Mouse (Mus musculus): Measurements from ENCODE around the gene Top1. TPM values are rescaled to one million over a fixed set of nuclear protein-coding genes. Genes with fewer than 3 reads are reported as not detected.

Gene Top1
- polyA plus RNA-seq, 1 experiment from 2014 or later = 29.7 TPM

- DNase-seq (ENCODE audit: low spot score) (no peak), ATAC-seq (ENCODE audit: low FRiP score, low TSS enrichment) (no peak)
- Histone ChIP-seq H3K4me2 (replicated peaks; ENCODE audit: low read depth) (no peak overlapping the region), H3K4me3 (ENCODE audit: low read depth, low read length) (no peak overlapping the region), H3K9ac (ENCODE audit: low read length) (no peak overlapping the region), H3K9me3 (ENCODE audit: control insufficient read depth, low read length) (no peaks in the 10 kb centered on the region), H3K36me3 (ENCODE audit: control insufficient read depth, insufficient read depth, low read length) (no peaks in the 10 kb centered on the region), H3K27ac (replicated peaks) (no peak overlapping the region), H3K4me1 (replicated peaks; ENCODE audit: control insufficient read depth, insufficient read depth) (peaks cover 10% of the 10 kb centered on the region; the same call in 1 of the 2 replicates), H3K27me3 (ENCODE audit: control insufficient read depth, insufficient read depth, low read length) (no peaks in the 10 kb centered on the region)
- no peak for TF ChIP-seq CTCF (IDR thresholded peaks at IDR 0.05; ENCODE audit: low read depth)
- TF ChIP-seq EP300 (optimal IDR thresholded peaks at IDR 0.05) = no peak
- WGBS = 68% methylated on average over 11 of the region's 11 CpGs
Measured at GRCm38 (mm10) chr2:160740521-160741156, 95.0 kb downstream of the Top1 start.

- 68% methylated on average over 3 of the region's 3 CpGs for WGBS
- Histone ChIP-seq H3K9ac (ENCODE audit: low read length) (no peak overlapping the region), H3K4me1 (replicated peaks; ENCODE audit: control insufficient read depth, insufficient read depth) (peaks cover 10% of the 10 kb centered on the region; the same call in 1 of the 2 replicates), H3K4me2 (replicated peaks; ENCODE audit: low read depth) (no peak overlapping the region), H3K27me3 (ENCODE audit: control insufficient read depth, insufficient read depth, low read length) (no peaks in the 10 kb centered on the region), H3K4me3 (ENCODE audit: low read depth, low read length) (no peak overlapping the region), H3K36me3 (ENCODE audit: control insufficient read depth, insufficient read depth, low read length) (no peaks in the 10 kb centered on the region), H3K27ac (replicated peaks) (peak overlapping the region; percentile 58), H3K9me3 (ENCODE audit: control insufficient read depth, low read length) (no peaks in the 10 kb centered on the region)
- DNase-seq (ENCODE audit: low spot score) (no peak), ATAC-seq (ENCODE audit: low FRiP score, low TSS enrichment) (no peak)
- TF ChIP-seq EP300 (optimal IDR thresholded peaks at IDR 0.05) (no peak), CTCF (IDR thresholded peaks at IDR 0.05; ENCODE audit: low read depth) (no peak)
Measured at GRCm38 (mm10) chr2:160741580-160741979, 95.9 kb downstream of the Top1 start.

- no peaks in the 10 kb centered on the region for H3K9me3 ChIP-seq (ENCODE audit: control insufficient read depth, low read length)
- peak overlapping the region; percentile 58 for H3K27ac ChIP-seq (replicated peaks)
- no peak overlapping the region for H3K4me3 ChIP-seq (ENCODE audit: low read depth, low read length)
- DNase-seq (ENCODE audit: low spot score) (no peak), ATAC-seq (ENCODE audit: low FRiP score, low TSS enrichment) (no peak; the same call in 1 of the 2 replicates)
- 35% methylated on average over 1 of the region's 1 CpGs for WGBS
- H3K9ac ChIP-seq (ENCODE audit: low read length) = no peak overlapping the region; the same call in 1 of the 2 replicates
- TF ChIP-seq CTCF (IDR thresholded peaks at IDR 0.05; ENCODE audit: low read depth) (no peak), EP300 (optimal IDR thresholded peaks at IDR 0.05) (no peak)
- no peaks in the 10 kb centered on the region for H3K27me3 ChIP-seq (ENCODE audit: control insufficient read depth, insufficient read depth, low read length)
- no peaks in the 10 kb centered on the region for H3K36me3 ChIP-seq (ENCODE audit: control insufficient read depth, insufficient read depth, low read length)
- H3K4me1 ChIP-seq (replicated peaks; ENCODE audit: control insufficient read depth, insufficient read depth) = peaks cover 10% of the 10 kb centered on the region; the same call in 1 of the 2 replicates
- H3K4me2 ChIP-seq (replicated peaks; ENCODE audit: low read depth) = no peak overlapping the region
Measured at GRCm38 (mm10) chr2:160742161-160742609, 96.5 kb downstream of the Top1 start.

- peaks cover 8% of the 10 kb centered on the region; the same call in 1 of the 2 replicates for H3K36me3 ChIP-seq (ENCODE audit: control insufficient read depth, insufficient read depth, low read length)
- no peaks in the 10 kb centered on the region for H3K9me3 ChIP-seq (ENCODE audit: control insufficient read depth, low read length)
- peak; percentile 71 for TF ChIP-seq CTCF (IDR thresholded peaks at IDR 0.05; ENCODE audit: low read depth)
- TF ChIP-seq EP300 (optimal IDR thresholded peaks at IDR 0.05) = no peak
- ATAC-seq (ENCODE audit: low FRiP score, low TSS enrichment) (peak; percentile 33; the same call in 1 of the 2 replicates), DNase-seq (ENCODE audit: low spot score) (no peak)
- no peak overlapping the region for H3K4me3 ChIP-seq (ENCODE audit: low read depth, low read length)
- no peak overlapping the region for H3K4me2 ChIP-seq (replicated peaks; ENCODE audit: low read depth)
- no peaks in the 10 kb centered on the region for H3K27me3 ChIP-seq (ENCODE audit: control insufficient read depth, insufficient read depth, low read length)
- no peak overlapping the region for H3K9ac ChIP-seq (ENCODE audit: low read length)
- H3K27ac ChIP-seq (replicated peaks) = 0 out of 2 replicates have a peak overlapping the region, but pooled peaks have one; percentile 13
- H3K4me1 ChIP-seq (replicated peaks; ENCODE audit: control insufficient read depth, insufficient read depth) = peaks cover 10% of the 10 kb centered on the region; the same call in 1 of the 2 replicates
- 81% methylated on average over 7 of the region's 7 CpGs for WGBS
Measured at GRCm38 (mm10) chr2:160744040-160744822, 98.5 kb downstream of the Top1 start.

- Histone ChIP-seq H3K27ac (replicated peaks) (no peak overlapping the region), H3K4me3 (ENCODE audit: low read depth, low read length) (no peak overlapping the region), H3K9ac (ENCODE audit: low read length) (no peak overlapping the region), H3K27me3 (ENCODE audit: control insufficient read depth, insufficient read depth, low read length) (no peaks in the 10 kb centered on the region), H3K4me2 (replicated peaks; ENCODE audit: low read depth) (no peak overlapping the region), H3K9me3 (ENCODE audit: control insufficient read depth, low read length) (no peaks in the 10 kb centered on the region), H3K4me1 (replicated peaks; ENCODE audit: control insufficient read depth, insufficient read depth) (peaks cover 7% of the 10 kb centered on the region; the same call in 1 of the 2 replicates), H3K36me3 (ENCODE audit: control insufficient read depth, insufficient read depth, low read length) (peaks cover 8% of the 10 kb centered on the region; the same call in 1 of the 2 replicates)
- WGBS = 77% methylated on average over 5 of the region's 5 CpGs
- ATAC-seq (ENCODE audit: low FRiP score, low TSS enrichment) (no peak), DNase-seq (ENCODE audit: low spot score) (no peak)
- TF ChIP-seq EP300 (optimal IDR thresholded peaks at IDR 0.05) (no peak), CTCF (IDR thresholded peaks at IDR 0.05; ENCODE audit: low read depth) (no peak)
Measured at GRCm38 (mm10) chr2:160744823-160745210, 99.1 kb downstream of the Top1 start.

Measured in stomach, postnatal 0 days (tissue).